Comparison of ENCODE assay signal across 7 mouse cellular contexts in genomic region chr12:113142021-113142975, GRCm38 (mm10). TPM values are rescaled to one million over a fixed set of nuclear protein-coding genes. Genes with fewer than 3 reads are reported as not detected.
A peak's percentile ranks its signal among the peaks of the same experiment; 100 is the strongest.
DNase-seq lines count a peak whose midpoint lies in the region; ATAC-seq and TF ChIP-seq lines count a peak whose summit lies in the region.

No protein-coding gene starts in this region.

- peak overlapping the region; percentile 90 for H3K27ac ChIP-seq in gastrocnemius, adult 2 months
- peak overlapping the region; percentile 84 for H3K27ac ChIP-seq in hindbrain, embryonic 14.5 days
- peak overlapping the region; percentile 40 for H3K27ac ChIP-seq in midbrain, embryonic 11.5 days (ENCODE audit: low read depth, low read length)

- DNase-seq in Muller cell, postnatal 12 days (ENCODE audit: inconsistent ontology term), result peak; percentile 93
- peak; percentile 66 to 78 for DNase-seq in adrenal gland, postnatal 36 days
- peak; percentile 90 for DNase-seq in gastrocnemius, adult 2 months
- DNase-seq in hindbrain, embryonic 14.5 days (ENCODE audit: low spot score), result peak; percentile 32
- DNase-seq in left cerebral cortex, postnatal 36 days (ENCODE audit: low spot score in 2 of 2), result peak; percentile 43 to 57
- peak; percentile 91 for DNase-seq in midbrain, embryonic 11.5 days (ENCODE audit: low spot score, missing footprints)
- DNase-seq in thymus, postnatal 0 days (ENCODE audit: low spot score), result no peak

- no peaks in the 10 kb centered on the region for H3K9me3 ChIP-seq in hindbrain, embryonic 14.5 days (ENCODE audit: control insufficient read depth, low read length)
- no peaks in the 10 kb centered on the region for H3K9me3 ChIP-seq in midbrain, embryonic 11.5 days (ENCODE audit: control insufficient read depth, low read length)

- 0 out of 2 replicates have a peak, but pooled peaks have one; percentile 0 for TF ChIP-seq CTCF in gastrocnemius, adult 2 months (IDR thresholded peaks at IDR 0.05)

- H3K4me1 ChIP-seq in hindbrain, embryonic 14.5 days (replicated peaks; ENCODE audit: control insufficient read depth, insufficient read depth, low read length), result peaks cover 30% of the 10 kb centered on the region
- H3K4me1 ChIP-seq in midbrain, embryonic 11.5 days (ENCODE audit: control insufficient read depth, insufficient read depth, low read length), result peaks cover 46% of the 10 kb centered on the region

- H3K4me3 ChIP-seq in gastrocnemius, adult 2 months, result peak overlapping the region; percentile 93
- peak overlapping the region; percentile 66 for H3K4me3 ChIP-seq in hindbrain, embryonic 14.5 days (replicated peaks; ENCODE audit: low read length)
- H3K4me3 ChIP-seq in midbrain, embryonic 11.5 days (ENCODE audit: low read depth, low read length), result peak overlapping the region; percentile 67

- intact Hi-C loops in gastrocnemius, adult 2 months (cut with DNase I), result no loop called here
- intact Hi-C loops in left cerebral cortex, postnatal 36 days (cut with DNase I), result loop anchor here (5.0 kb wide), 1 partner anchor 45 kb away; the partner anchor contains the start of gene Tmem121

- H3K27me3 ChIP-seq in hindbrain, embryonic 14.5 days (ENCODE audit: control insufficient read depth, insufficient read depth, low read length), result no peaks in the 10 kb centered on the region
- no peaks in the 10 kb centered on the region; the same call in 1 of the 2 replicates for H3K27me3 ChIP-seq in midbrain, embryonic 11.5 days (ENCODE audit: control insufficient read depth, insufficient read depth, low read length)

- WGBS in hindbrain, embryonic 14.5 days, result 20% methylated on average over 15 of the region's 15 CpGs
- WGBS in midbrain, embryonic 11.5 days, result 25% methylated on average over 15 of the region's 15 CpGs

- H3K9ac ChIP-seq in hindbrain, embryonic 14.5 days, result peak overlapping the region; percentile 69
- H3K9ac ChIP-seq in midbrain, embryonic 11.5 days (ENCODE audit: low read length), result peak overlapping the region; percentile 80

- ATAC-seq in hindbrain, embryonic 14.5 days (ENCODE audit: low FRiP score), result no peak
- ATAC-seq in midbrain, embryonic 11.5 days (ENCODE audit: low FRiP score), result no peak

- H3K36me3 ChIP-seq in hindbrain, embryonic 14.5 days (replicated peaks; ENCODE audit: control insufficient read depth, insufficient read depth), result peaks cover 38% of the 10 kb centered on the region
- H3K36me3 ChIP-seq in midbrain, embryonic 11.5 days (ENCODE audit: control insufficient read depth, insufficient read depth, low read length), result peaks cover 4% of the 10 kb centered on the region; the same call in 1 of the 2 replicates

- peak overlapping the region; percentile 65 for H3K4me2 ChIP-seq in hindbrain, embryonic 14.5 days (replicated peaks)
- peak overlapping the region; percentile 61 for H3K4me2 ChIP-seq in midbrain, embryonic 11.5 days

RNA-seq across cellular contexts. Expression of gene Crip2, which starts 2.3 kb away (rescaled TPM):
- 10 to 100 TPM; 51.8 to 52.5 TPM for total RNA-seq in adrenal gland, postnatal 36 days (2021)
- 10 to 100 TPM; 32.4 to 41.1 TPM for total RNA-seq in gastrocnemius, adult 2 months (2021)
- 280 and 288 TPM in 2 replicates for polyA plus RNA-seq in hindbrain, embryonic 14.5 days (2014; fragmentation: Nextera tagmentation; extraction: Ambion mirVana)
- 100 to 1,000 TPM; 154 to 164 TPM for total RNA-seq in left cerebral cortex, postnatal 36 days (2021)
- polyA plus RNA-seq in midbrain, embryonic 11.5 days (2014; fragmentation: Nextera tagmentation; extraction: Ambion mirVana), result 226 and 247 TPM in 2 replicates
- polyA plus RNA-seq in thymus, postnatal 0 days (2015; fragmentation: Nextera tagmentation; extraction: Ambion mirVana), result 113 and 122 TPM in 2 replicates

RNA-seq across cellular contexts. Expression of gene Crip1, which starts 3.8 kb away (rescaled TPM):
- 10 to 100 TPM; 44.1 to 71.1 TPM for total RNA-seq in adrenal gland, postnatal 36 days (2021)
- total RNA-seq in gastrocnemius, adult 2 months (2021), result 100 to 1,000 TPM in 1 of 2 experiments, 10 to 100 TPM in 1; 71.2 to 113 TPM
- polyA plus RNA-seq in hindbrain, embryonic 14.5 days (2014; fragmentation: Nextera tagmentation; extraction: Ambion mirVana), result 30.5 and 34.4 TPM in 2 replicates
- 10 to 100 TPM; 12.9 to 14.2 TPM for total RNA-seq in left cerebral cortex, postnatal 36 days (2021)
- 87.1 and 95.7 TPM in 2 replicates for polyA plus RNA-seq in midbrain, embryonic 11.5 days (2014; fragmentation: Nextera tagmentation; extraction: Ambion mirVana)
- 2,725 and 3,094 TPM in 2 replicates for polyA plus RNA-seq in thymus, postnatal 0 days (2015; fragmentation: Nextera tagmentation; extraction: Ambion mirVana)

RNA-seq across cellular contexts. Expression of gene Tedc1, which starts 13.9 kb away (rescaled TPM):
- total RNA-seq in adrenal gland, postnatal 36 days (2021), result 1 to 10 TPM; 1.7 TPM
- not detected for total RNA-seq in gastrocnemius, adult 2 months (2021)
- 10.2 and 14.4 TPM in 2 replicates for polyA plus RNA-seq in hindbrain, embryonic 14.5 days (2014; fragmentation: Nextera tagmentation; extraction: Ambion mirVana)
- 1 to 10 TPM; 1.5 to 2.1 TPM for total RNA-seq in left cerebral cortex, postnatal 36 days (2021)
- 25.6 and 31.5 TPM in 2 replicates for polyA plus RNA-seq in midbrain, embryonic 11.5 days (2014; fragmentation: Nextera tagmentation; extraction: Ambion mirVana)
- 49.4 and 71.1 TPM in 2 replicates for polyA plus RNA-seq in thymus, postnatal 0 days (2015; fragmentation: Nextera tagmentation; extraction: Ambion mirVana)

RNA-seq across cellular contexts. Expression of gene Tmem121, which starts 43.4 kb away (rescaled TPM):
- 1 to 10 TPM; 4.5 to 7.4 TPM for total RNA-seq in adrenal gland, postnatal 36 days (2021)
- total RNA-seq in gastrocnemius, adult 2 months (2021), result not detected
- 28.0 and 33.4 TPM in 2 replicates for polyA plus RNA-seq in hindbrain, embryonic 14.5 days (2014; fragmentation: Nextera tagmentation; extraction: Ambion mirVana)
- 10 to 100 TPM; 24.9 to 31.1 TPM for total RNA-seq in left cerebral cortex, postnatal 36 days (2021)
- 11.5 and 13.1 TPM in 2 replicates for polyA plus RNA-seq in midbrain, embryonic 11.5 days (2014; fragmentation: Nextera tagmentation; extraction: Ambion mirVana)
- polyA plus RNA-seq in thymus, postnatal 0 days (2015; fragmentation: Nextera tagmentation; extraction: Ambion mirVana), result 35.5 and 37.2 TPM in 2 replicates

RNA-seq across cellular contexts. Expression of gene Mta1, which starts 44.2 kb away (rescaled TPM):
- total RNA-seq in adrenal gland, postnatal 36 days (2021), result 10 to 100 TPM; 76.8 to 99.8 TPM
- 10 to 100 TPM; 36.2 to 41.5 TPM for total RNA-seq in gastrocnemius, adult 2 months (2021)
- 17.8 and 19.3 TPM in 2 replicates for polyA plus RNA-seq in hindbrain, embryonic 14.5 days (2014; fragmentation: Nextera tagmentation; extraction: Ambion mirVana)
- 10 to 100 TPM; 79.8 to 80.2 TPM for total RNA-seq in left cerebral cortex, postnatal 36 days (2021)
- polyA plus RNA-seq in midbrain, embryonic 11.5 days (2014; fragmentation: Nextera tagmentation; extraction: Ambion mirVana), result 19.2 and 21.4 TPM in 2 replicates
- 11.7 and 13.6 TPM in 2 replicates for polyA plus RNA-seq in thymus, postnatal 0 days (2015; fragmentation: Nextera tagmentation; extraction: Ambion mirVana)

Comparison
In these comparisons a context has a peak if more than half of its experiments do, and no peak if none do; other contexts are left out.
1. H3K27ac ChIP-seq: peak in every context shown above with its lines; median percentile 90 in gastrocnemius, adult 2 months; 84 in hindbrain, embryonic 14.5 days; 40 in midbrain, embryonic 11.5 days.